In the genomic region with DNA sequence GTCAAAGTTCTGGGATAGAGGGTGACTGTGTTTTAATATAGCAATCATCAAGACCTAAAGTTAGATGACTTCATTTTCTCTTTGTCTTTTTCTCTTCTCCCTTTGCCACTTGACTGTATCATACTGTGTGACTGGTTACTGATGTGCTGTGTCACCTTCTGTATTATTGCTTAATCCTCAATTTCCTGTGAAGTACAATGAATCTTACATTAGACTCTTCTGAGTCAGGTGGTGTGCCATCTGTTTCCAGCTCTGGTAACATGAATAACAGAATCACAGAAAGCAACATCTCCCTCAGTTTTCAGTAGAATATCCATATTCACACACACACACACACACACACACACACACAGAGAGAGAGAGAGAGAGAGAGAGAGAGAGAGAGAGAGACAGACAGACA, we compare ENCODE assay signal across 15 mouse cellular contexts.
"Had no signal": no experiment of that assay in that cellular context is flagged by ENCODE, and none has a peak within 500 bp of the region (broad histone marks: within the 10 kb centered on the region; RNA-seq: fewer than 3 reads in every experiment).

No protein-coding gene starts in this region.

- H3K4me1 ChIP-seq: liver, embryonic 13.5 days; midbrain, embryonic 12.5 days had no signal

- DNase-seq: kidney, adult 18-20 months; kidney, adult 9 months; kidney, postnatal 14 days; kidney, postnatal 4 days; layer of hippocampus, postnatal 36 days; liver, embryonic 13.5 days; lung, adult 2 months; lung, postnatal 14 days; lung, postnatal 4 days; right cerebral cortex, adult 18-20 months; thymus, adult 2 months; thymus, postnatal 25 days had no signal

- H3K4me2 ChIP-seq: liver, embryonic 13.5 days; midbrain, embryonic 12.5 days had no signal

- H3K4me3 ChIP-seq: left cerebral cortex, adult 2 months; liver, embryonic 13.5 days; midbrain, embryonic 12.5 days had no signal

- H3K9me3 ChIP-seq: liver, embryonic 13.5 days; midbrain, embryonic 12.5 days had no signal

- H3K27me3 ChIP-seq: liver, embryonic 13.5 days; midbrain, embryonic 12.5 days had no signal

- H3K27ac ChIP-seq: left cerebral cortex, adult 2 months; liver, embryonic 13.5 days; midbrain, embryonic 12.5 days had no signal

- ATAC-seq: midbrain, embryonic 16.5 days had no signal

- H3K36me3 ChIP-seq: liver, embryonic 13.5 days; midbrain, embryonic 12.5 days had no signal

- H3K9ac ChIP-seq: liver, embryonic 13.5 days; midbrain, embryonic 12.5 days had no signal
